Mouse (Mus musculus): Measurements from ENCODE around the gene Gm20388. TPM values are rescaled to one million over a fixed set of nuclear protein-coding genes. Genes with fewer than 3 reads are reported as not detected.
A peak's percentile ranks its signal among the peaks of the same experiment; 100 is the strongest.

Gm20388 gene
- polyA plus RNA-seq, 1 experiment from 2014 or later = 12.4 TPM

- H3K4me3 ChIP-seq (ENCODE audit: low read length) = no peak overlapping the region
- no peaks in the 10 kb centered on the region; the same call in 1 of the 2 replicates for H3K4me1 ChIP-seq (ENCODE audit: control insufficient read depth, insufficient read depth, low read depth, low read length)
Measured at GRCm38 (mm10) chr8:123031321-123031978, 3120.8 kb downstream of the Gm20388 start.

GRCm38 (mm10) chr8:123032730-123033129, 3122.1 kb downstream of the Gm20388 start:
- no peaks in the 10 kb centered on the region for H3K36me3 ChIP-seq (ENCODE audit: control insufficient read depth, insufficient read depth, low read length)
- ATAC-seq = no peak
- no peak overlapping the region for H3K9ac ChIP-seq (ENCODE audit: low read depth, low read length)

More at GRCm38 (mm10) chr8:123031321-123031978, 3120.8 kb downstream of the Gm20388 start:
- Histone ChIP-seq H3K9ac (ENCODE audit: low read depth, low read length) (no peak overlapping the region), H3K4me2 (ENCODE audit: low read length) (no peak overlapping the region), H3K9me3 (ENCODE audit: control insufficient read depth, low read length) (no peaks in the 10 kb centered on the region), H3K27me3 (replicated peaks; ENCODE audit: control insufficient read depth, insufficient read depth, low read length) (no peaks in the 10 kb centered on the region), H3K36me3 (ENCODE audit: control insufficient read depth, insufficient read depth, low read length) (no peaks in the 10 kb centered on the region), H3K27ac (ENCODE audit: low read depth, low read length) (no peak overlapping the region)
- 85% methylated on average over 7 of the region's 7 CpGs for WGBS
- ATAC-seq = no peak

GRCm38 (mm10) chr8:123033431-123033830, 3122.8 kb downstream of the Gm20388 start:
- H3K4me2 ChIP-seq (ENCODE audit: low read length) = no peak overlapping the region
- no peak overlapping the region for H3K4me3 ChIP-seq (ENCODE audit: low read length)
- peaks cover under 1% of the 10 kb centered on the region for H3K4me1 ChIP-seq (ENCODE audit: control insufficient read depth, insufficient read depth, low read depth, low read length)
- H3K27ac ChIP-seq (ENCODE audit: low read depth, low read length) = no peak overlapping the region
- no peaks in the 10 kb centered on the region for H3K27me3 ChIP-seq (replicated peaks; ENCODE audit: control insufficient read depth, insufficient read depth, low read length)
- no peak overlapping the region for H3K9ac ChIP-seq (ENCODE audit: low read depth, low read length)
- no peaks in the 10 kb centered on the region for H3K9me3 ChIP-seq (ENCODE audit: control insufficient read depth, low read length)
- no peaks in the 10 kb centered on the region for H3K36me3 ChIP-seq (ENCODE audit: control insufficient read depth, insufficient read depth, low read length)
- ATAC-seq = no peak

More at GRCm38 (mm10) chr8:123032730-123033129, 3122.1 kb downstream of the Gm20388 start:
- Histone ChIP-seq H3K4me3 (ENCODE audit: low read length) (no peak overlapping the region), H3K4me1 (ENCODE audit: control insufficient read depth, insufficient read depth, low read depth, low read length) (no peaks in the 10 kb centered on the region; the same call in 1 of the 2 replicates), H3K9me3 (ENCODE audit: control insufficient read depth, low read length) (no peaks in the 10 kb centered on the region), H3K27ac (ENCODE audit: low read depth, low read length) (no peak overlapping the region), H3K4me2 (ENCODE audit: low read length) (no peak overlapping the region), H3K27me3 (replicated peaks; ENCODE audit: control insufficient read depth, insufficient read depth, low read length) (no peaks in the 10 kb centered on the region)

- ATAC-seq = no peak
- no peaks in the 10 kb centered on the region for H3K9me3 ChIP-seq (ENCODE audit: control insufficient read depth, low read length)
- H3K27ac ChIP-seq (ENCODE audit: low read depth, low read length) = no peak overlapping the region
- WGBS = 82% methylated on average over 6 of the region's 6 CpGs
- H3K9ac ChIP-seq (ENCODE audit: low read depth, low read length) = no peak overlapping the region
- no peaks in the 10 kb centered on the region for H3K27me3 ChIP-seq (replicated peaks; ENCODE audit: control insufficient read depth, insufficient read depth, low read length)
- H3K4me2 ChIP-seq (ENCODE audit: low read length) = no peak overlapping the region
- H3K4me3 ChIP-seq (ENCODE audit: low read length) = no peak overlapping the region
- no peaks in the 10 kb centered on the region for H3K36me3 ChIP-seq (ENCODE audit: control insufficient read depth, insufficient read depth, low read length)
- H3K4me1 ChIP-seq (ENCODE audit: control insufficient read depth, insufficient read depth, low read depth, low read length) = peaks cover 6% of the 10 kb centered on the region
Measured at GRCm38 (mm10) chr8:123034171-123034570, 3123.5 kb downstream of the Gm20388 start.

- Histone ChIP-seq H3K27ac (ENCODE audit: low read depth, low read length) (no peak overlapping the region), H3K9ac (ENCODE audit: low read depth, low read length) (no peak overlapping the region), H3K36me3 (ENCODE audit: control insufficient read depth, insufficient read depth, low read length) (no peaks in the 10 kb centered on the region), H3K4me1 (ENCODE audit: control insufficient read depth, insufficient read depth, low read depth, low read length) (peaks cover 22% of the 10 kb centered on the region), H3K4me2 (ENCODE audit: low read length) (no peak overlapping the region), H3K4me3 (ENCODE audit: low read length) (no peak overlapping the region), H3K9me3 (ENCODE audit: control insufficient read depth, low read length) (no peaks in the 10 kb centered on the region), H3K27me3 (replicated peaks; ENCODE audit: control insufficient read depth, insufficient read depth, low read length) (no peaks in the 10 kb centered on the region)
- ATAC-seq = no peak
- WGBS = 56% methylated on average over 3 of the region's 3 CpGs
Measured at GRCm38 (mm10) chr8:123036956-123037355, 3126.3 kb downstream of the Gm20388 start.

GRCm38 (mm10) chr8:123037487-123037886, 3126.8 kb downstream of the Gm20388 start:
- Histone ChIP-seq H3K9me3 (ENCODE audit: control insufficient read depth, low read length) (no peaks in the 10 kb centered on the region), H3K4me2 (ENCODE audit: low read length) (no peak overlapping the region), H3K27me3 (replicated peaks; ENCODE audit: control insufficient read depth, insufficient read depth, low read length) (no peaks in the 10 kb centered on the region), H3K4me1 (ENCODE audit: control insufficient read depth, insufficient read depth, low read depth, low read length) (peaks cover 22% of the 10 kb centered on the region), H3K9ac (ENCODE audit: low read depth, low read length) (no peak overlapping the region), H3K4me3 (ENCODE audit: low read length) (no peak overlapping the region), H3K36me3 (ENCODE audit: control insufficient read depth, insufficient read depth, low read length) (no peaks in the 10 kb centered on the region), H3K27ac (ENCODE audit: low read depth, low read length) (no peak overlapping the region)
- ATAC-seq = no peak
- WGBS = 88% methylated on average over 11 of the region's 11 CpGs

- peaks cover 26% of the 10 kb centered on the region for H3K4me1 ChIP-seq (ENCODE audit: control insufficient read depth, insufficient read depth, low read depth, low read length)
- H3K4me3 ChIP-seq (ENCODE audit: low read length) = no peak overlapping the region
- ATAC-seq = no peak
- H3K27me3 ChIP-seq (replicated peaks; ENCODE audit: control insufficient read depth, insufficient read depth, low read length) = no peaks in the 10 kb centered on the region
- no peak overlapping the region for H3K9ac ChIP-seq (ENCODE audit: low read depth, low read length)
- 38% methylated on average over 2 of the region's 2 CpGs for WGBS
- H3K9me3 ChIP-seq (ENCODE audit: control insufficient read depth, low read length) = no peaks in the 10 kb centered on the region
- no peaks in the 10 kb centered on the region for H3K36me3 ChIP-seq (ENCODE audit: control insufficient read depth, insufficient read depth, low read length)
- H3K4me2 ChIP-seq (ENCODE audit: low read length) = no peak overlapping the region
- H3K27ac ChIP-seq (ENCODE audit: low read depth, low read length) = no peak overlapping the region
Measured at GRCm38 (mm10) chr8:123038351-123038750, 3127.7 kb downstream of the Gm20388 start.

- no peak overlapping the region for H3K27ac ChIP-seq (ENCODE audit: low read depth, low read length)
- no peaks in the 10 kb centered on the region for H3K36me3 ChIP-seq (ENCODE audit: control insufficient read depth, insufficient read depth, low read length)
- no peaks in the 10 kb centered on the region for H3K27me3 ChIP-seq (replicated peaks; ENCODE audit: control insufficient read depth, insufficient read depth, low read length)
- ATAC-seq = no peak
- H3K9ac ChIP-seq (ENCODE audit: low read depth, low read length) = no peak overlapping the region
- H3K4me3 ChIP-seq (ENCODE audit: low read length) = peak overlapping the region; percentile 5; the same call in 1 of the 2 replicates
- no peaks in the 10 kb centered on the region for H3K9me3 ChIP-seq (ENCODE audit: control insufficient read depth, low read length)
- H3K4me2 ChIP-seq (ENCODE audit: low read length) = peak overlapping the region; percentile 78
- WGBS = 26% methylated on average over 11 of the region's 11 CpGs
- peaks cover 33% of the 10 kb centered on the region for H3K4me1 ChIP-seq (ENCODE audit: control insufficient read depth, insufficient read depth, low read depth, low read length)
Measured at GRCm38 (mm10) chr8:123039376-123040109, 3128.9 kb downstream of the Gm20388 start.

GRCm38 (mm10) chr8:123040110-123040650, 3129.5 kb downstream of the Gm20388 start:
- Histone ChIP-seq H3K4me1 (ENCODE audit: control insufficient read depth, insufficient read depth, low read depth, low read length) (peaks cover 33% of the 10 kb centered on the region), H3K27ac (ENCODE audit: low read depth, low read length) (no peak overlapping the region), H3K9me3 (ENCODE audit: control insufficient read depth, low read length) (no peaks in the 10 kb centered on the region), H3K4me3 (ENCODE audit: low read length) (peak overlapping the region; percentile 99), H3K27me3 (replicated peaks; ENCODE audit: control insufficient read depth, insufficient read depth, low read length) (no peaks in the 10 kb centered on the region), H3K4me2 (ENCODE audit: low read length) (peak overlapping the region; percentile 78), H3K9ac (ENCODE audit: low read depth, low read length) (no peak overlapping the region; the same call in 1 of the 2 replicates), H3K36me3 (ENCODE audit: control insufficient read depth, insufficient read depth, low read length) (no peaks in the 10 kb centered on the region)
- no peak for ATAC-seq
- WGBS = 5% methylated on average over 4 of the region's 4 CpGs
